Mouse (Mus musculus): Measurements from ENCODE around the gene Eif3k.
A peak's percentile ranks its signal among the peaks of the same experiment; 100 is the strongest.
"Not testable (repeated sequence)": the region's sequence is repeated elsewhere in the genome, so short reads cannot be mapped to it uniquely, and the experiment has no call there.

The Eif3k gene

DNA sequence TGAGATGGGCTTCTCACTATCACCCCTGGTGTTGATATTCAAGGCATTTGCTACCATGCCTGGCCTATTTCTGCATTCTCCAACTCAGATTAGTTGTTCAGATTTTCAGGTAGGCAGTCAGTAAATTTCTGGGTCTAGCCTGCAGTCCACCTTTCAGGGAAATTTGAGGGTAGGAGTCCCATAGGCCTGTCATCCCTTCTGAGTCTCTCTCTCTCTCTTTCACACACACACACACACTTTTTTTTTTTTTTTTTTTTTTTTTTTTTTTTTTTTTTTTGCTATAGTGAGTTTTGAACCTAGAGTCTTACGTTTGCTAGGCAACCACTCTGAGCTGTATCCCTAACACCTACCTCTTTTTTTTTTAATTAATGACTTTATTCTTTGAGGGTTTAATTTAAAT, 2.8 kb upstream of the Eif3k start:
- DNase-seq, result no peak

GRCm38 (mm10) chr7:28983849-28984248, 2.2 kb upstream of the Eif3k start:
- DNase-seq, result no peak

DNA sequence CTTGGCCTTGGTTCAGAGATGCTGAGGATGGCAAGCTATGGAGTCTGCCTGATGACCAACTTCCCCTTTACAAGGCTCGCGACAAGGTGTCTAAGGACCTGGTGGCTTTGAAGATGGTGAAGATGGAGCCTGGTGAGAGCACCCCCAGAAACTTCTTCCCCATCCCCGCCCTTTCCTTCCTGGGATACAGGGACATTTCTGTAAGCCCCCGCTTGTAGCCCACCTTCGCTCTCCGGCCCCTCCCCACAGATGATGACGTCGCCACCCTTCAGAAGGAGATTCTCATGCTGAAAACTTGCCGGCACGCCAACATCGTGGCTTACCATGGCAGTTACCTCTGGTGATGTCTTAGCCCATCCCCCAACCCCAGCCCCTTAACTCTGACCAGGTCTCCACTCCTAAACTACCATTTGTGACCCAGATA, 1.5 kb upstream of the Eif3k start:
- DNase-seq, result peak in 1 of 2 experiments; percentile 27

DNA sequence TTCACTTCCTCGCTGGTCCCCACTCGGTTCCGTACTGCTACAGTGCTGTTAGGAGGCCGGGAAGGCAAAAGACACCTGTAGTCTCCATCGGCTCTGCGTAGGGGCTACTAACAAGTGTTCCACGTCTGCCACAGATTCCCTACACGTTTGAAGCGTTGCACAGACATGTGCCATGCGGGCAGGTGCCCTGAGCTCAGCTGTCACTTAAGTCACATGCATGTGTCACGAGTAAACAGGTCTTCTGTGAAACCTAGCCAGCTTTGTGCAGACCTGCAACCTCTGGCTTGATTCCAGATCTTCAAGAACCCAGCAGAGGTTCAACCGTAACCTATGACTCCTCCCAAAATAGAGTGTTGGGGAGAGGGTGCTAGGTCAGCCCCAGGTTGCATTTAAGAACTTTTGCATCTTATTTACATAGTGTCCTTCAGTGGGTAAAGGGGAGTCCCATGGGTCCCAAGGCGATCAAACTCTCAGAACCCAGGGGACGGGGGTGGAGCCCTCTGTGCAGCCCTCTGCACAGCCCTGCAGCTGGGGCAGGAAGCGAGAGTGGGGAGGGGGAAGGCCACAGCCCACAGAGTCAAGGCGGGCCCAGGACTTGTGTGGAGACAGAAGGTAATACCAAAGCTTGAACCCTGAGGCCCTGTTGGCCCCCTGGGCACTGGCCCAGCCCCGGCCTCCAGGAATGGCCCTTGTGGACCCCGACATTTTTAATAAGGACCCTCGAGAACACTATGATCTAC, 780 bp upstream of the Eif3k start:
- no peak for DNase-seq

DNA sequence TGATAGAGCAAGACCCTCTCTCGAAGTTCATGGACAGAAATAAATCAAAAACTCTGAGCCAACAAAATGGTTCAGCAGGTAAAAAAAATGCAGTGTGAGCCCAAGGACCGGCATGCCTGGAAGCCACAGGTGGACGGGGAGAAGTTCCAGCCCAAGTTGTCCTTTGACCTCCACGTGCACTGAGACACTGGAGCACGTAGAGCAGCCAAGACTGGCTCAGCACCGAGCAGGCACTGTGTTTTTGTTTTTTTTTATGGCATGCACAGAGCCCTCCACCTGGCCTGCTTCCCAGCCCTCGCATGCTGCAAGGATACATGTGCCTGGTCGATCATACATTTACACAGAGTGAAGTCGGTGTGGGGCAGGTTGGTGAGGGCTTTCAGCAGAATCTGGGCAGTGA, 4.1 kb downstream of the Eif3k start:
- no peak for DNase-seq

DNA sequence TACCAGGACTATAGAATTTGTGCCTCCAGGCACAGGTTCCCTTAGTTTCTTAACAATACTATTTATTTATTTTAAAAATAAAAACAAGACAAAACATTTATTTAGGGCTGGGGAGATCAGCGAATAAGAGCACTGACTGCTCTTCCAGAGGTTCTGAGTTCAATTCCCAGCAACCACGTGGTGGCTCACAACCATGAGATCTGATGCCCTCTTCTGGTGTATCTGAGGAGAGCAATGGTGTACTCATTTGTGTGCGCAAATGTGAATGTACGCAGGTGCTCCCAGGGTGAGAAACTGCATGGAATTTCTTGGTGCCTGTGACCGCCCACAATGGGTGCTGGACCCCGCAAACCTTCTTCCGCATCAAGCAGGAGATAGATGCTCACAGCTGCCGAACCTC, 8.6 kb downstream of the Eif3k start:
- no peak for DNase-seq

GRCm38 (mm10) chr7:28972542-28972985, 9.1 kb downstream of the Eif3k start:
- DNase-seq, result peak; percentile 70 to 82

DNA sequence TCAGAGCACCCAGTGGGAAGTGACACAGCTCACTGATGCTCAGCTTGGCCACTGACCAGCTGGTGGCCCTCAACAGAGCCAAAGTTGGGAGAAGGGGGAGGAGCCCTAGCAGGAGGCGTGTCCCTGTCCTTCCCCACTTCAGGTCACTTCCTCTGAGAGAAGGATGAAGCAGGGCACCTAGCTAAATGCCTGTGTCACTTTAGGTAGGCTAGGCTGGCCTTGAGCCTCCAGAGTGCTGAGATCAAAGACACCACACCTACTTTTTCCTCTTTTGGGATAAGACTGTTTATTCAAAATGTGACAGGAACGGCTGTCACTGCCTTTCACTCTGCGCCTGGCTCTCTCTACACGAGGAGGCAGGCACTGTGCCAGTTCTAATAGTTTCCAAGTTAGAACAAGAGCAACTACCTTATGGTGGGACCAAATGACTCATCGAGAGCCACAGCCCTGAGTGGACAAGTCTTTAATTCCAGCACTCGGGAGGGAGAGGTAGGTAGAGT, 9.8 kb downstream of the Eif3k start:
- DNase-seq, result no peak

- DNase-seq, result no peak
These were observed 10.6 kb downstream of the Eif3k start for GRCm38 (mm10) chr7:28971029-28971428.

GRCm38 (mm10) chr7:28969672-28970394, 11.8 kb downstream of the Eif3k start:
- DNase-seq, result no peak

DNA sequence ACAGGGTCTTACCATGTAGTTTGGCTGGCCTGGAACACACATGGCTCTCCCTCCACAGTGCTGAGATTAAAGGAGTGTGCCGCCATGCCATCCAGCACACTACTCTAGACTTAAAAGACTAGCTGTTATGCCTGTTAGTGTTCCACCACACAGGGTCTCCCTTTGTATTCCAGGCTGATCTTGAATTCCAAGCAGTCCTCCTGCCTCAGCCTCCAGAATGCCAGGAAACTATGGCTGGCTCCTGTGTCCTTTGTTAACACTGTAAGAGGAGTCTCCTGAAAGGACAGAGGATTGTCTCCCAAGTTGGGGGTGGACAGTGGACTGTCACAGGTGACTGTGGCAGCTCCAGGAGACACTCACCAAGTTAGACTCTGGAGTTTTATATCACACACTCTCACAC, 12.4 kb downstream of the Eif3k start:
- DNase-seq, result no peak

- DNase-seq, result not testable (repeated sequence)
These were observed 13.5 kb downstream of the Eif3k start for GRCm38 (mm10) chr7:28968120-28968519.

- no peak for DNase-seq
These were observed 14.7 kb downstream of the Eif3k start for GRCm38 (mm10) chr7:28966751-28967505.

DNA sequence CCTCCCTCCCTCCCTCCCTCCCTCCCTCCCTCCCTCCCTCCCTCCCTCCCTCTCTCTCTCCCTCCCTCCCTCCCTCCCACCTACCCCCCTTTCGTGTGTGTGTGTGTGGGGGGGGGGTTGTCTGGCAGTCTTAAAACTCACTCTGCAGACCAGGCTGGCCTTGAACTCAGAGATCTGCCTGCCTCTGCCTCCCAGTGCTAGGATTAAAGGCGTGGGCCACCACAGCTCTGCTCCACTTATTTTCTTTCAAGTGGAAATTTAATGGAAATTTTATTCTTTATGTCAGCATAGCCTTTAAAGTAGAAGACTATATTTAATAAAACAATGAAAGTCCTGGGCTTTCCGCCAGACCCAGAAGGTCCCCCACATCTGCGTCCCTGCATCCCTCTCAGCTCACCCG, 15.5 kb downstream of the Eif3k start:
- no peak for DNase-seq

- no peak for DNase-seq
These were observed 16.3 kb downstream of the Eif3k start for GRCm38 (mm10) chr7:28965346-28965840.

DNA sequence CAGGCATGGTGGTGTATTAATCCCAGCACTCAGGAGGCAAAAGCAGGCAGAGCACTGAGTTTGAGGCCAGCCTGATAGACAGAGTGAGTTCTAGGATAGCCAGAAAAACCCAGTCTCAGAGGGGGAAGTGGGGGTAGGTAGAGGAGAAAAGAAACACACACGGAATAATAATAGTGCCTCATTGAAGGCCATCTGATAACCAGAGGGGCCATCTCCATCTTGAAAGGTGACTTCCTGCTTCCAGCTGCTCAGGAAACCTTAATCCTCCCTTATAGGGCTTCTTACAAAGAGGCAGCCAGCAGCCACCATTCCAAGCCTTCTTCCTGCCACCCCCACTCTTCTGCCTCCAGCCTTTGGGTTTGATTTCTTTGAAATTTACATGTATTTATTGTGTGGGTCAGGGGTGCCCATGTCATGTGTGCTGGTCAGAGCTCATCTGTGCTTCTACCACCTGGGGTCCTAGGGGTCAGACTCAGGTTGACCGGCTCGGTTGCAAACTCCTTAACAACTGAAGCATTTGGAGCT, 18.2 kb downstream of the Eif3k start:
- no peak for DNase-seq

GRCm38 (mm10) chr7:28961927-28962670, 19.6 kb downstream of the Eif3k start, which contains the start of gene Actn4:
Gene Actn4, minus strand, starts transcription at chr7:28962340.
- peak; percentile 98 to 100 for DNase-seq

GRCm38 (mm10) chr7:28961584-28961926, 20.1 kb downstream of the Eif3k start:
- DNase-seq, result no peak

DNA sequence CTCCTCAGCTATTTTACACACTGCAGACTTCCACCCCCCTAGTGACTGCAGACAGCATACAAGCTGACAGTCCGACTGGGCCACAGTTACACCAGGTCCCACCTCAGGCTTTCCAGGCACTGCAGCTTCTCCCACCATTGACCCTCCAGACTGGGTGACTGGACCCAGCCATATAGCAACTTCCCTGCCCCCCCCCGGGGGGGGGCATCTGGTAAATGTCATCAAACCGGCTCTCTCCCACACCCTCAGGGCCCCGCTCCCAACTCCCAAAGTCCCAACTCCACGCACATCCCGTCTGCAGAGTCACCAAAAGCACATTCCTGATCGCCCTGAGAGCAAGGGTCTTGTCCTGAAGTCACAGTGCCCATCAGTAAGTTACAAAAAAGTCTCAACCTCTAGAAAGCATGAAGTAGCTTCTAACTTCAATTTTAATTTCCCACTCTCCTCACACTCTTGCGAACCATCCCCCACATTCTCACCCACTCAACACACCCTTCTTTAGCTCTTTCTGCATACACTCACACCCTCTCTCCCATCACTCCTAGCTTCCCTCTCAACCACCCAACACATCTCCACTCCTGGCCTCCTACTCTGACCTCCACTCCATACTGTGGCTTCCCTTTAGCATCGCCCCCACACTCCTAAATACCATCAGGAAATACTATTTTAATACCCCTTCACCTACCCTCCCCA, 21.2 kb downstream of the Eif3k start:
- DNase-seq, result no peak

- no peak for DNase-seq
These were observed 22.1 kb downstream of the Eif3k start for GRCm38 (mm10) chr7:28959505-28960045.

DNA sequence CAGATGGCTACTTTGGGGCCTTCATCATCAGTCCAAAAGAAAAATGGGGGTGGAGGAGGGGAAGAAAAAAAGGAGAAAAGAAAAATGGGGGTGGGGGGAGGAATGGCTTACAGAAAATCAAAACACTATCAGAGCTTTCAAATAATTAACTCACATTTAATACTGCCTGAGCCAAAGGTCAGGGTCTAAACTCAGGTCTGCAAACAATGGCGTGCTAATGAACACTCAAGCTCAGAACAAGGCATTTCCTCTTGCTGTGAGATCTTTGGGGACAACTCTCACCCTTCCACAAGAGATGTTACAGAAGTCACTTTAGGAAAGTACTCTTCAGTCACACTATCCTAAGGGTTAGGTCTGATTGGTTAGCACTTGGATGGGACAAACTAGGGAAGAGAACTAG, 22.9 kb downstream of the Eif3k start:
- DNase-seq, result no peak
